Mouse (Mus musculus) 3T3-L1 (cell line): ENCODE measurements at regions not wholly inside any gene's neighbourhood (a gene's known extent, or its start where the extent isn't known, plus 50 kb on each side); places are given as distances from the start of the nearest gene placed in this dataset.

Experiments used
- DNase-seq: peaks from one replicate; pipeline ENCODE4 v3.0.0-alpha.2; 2015; ENCODE audit warnings: low read depth, low spot score

DNA sequence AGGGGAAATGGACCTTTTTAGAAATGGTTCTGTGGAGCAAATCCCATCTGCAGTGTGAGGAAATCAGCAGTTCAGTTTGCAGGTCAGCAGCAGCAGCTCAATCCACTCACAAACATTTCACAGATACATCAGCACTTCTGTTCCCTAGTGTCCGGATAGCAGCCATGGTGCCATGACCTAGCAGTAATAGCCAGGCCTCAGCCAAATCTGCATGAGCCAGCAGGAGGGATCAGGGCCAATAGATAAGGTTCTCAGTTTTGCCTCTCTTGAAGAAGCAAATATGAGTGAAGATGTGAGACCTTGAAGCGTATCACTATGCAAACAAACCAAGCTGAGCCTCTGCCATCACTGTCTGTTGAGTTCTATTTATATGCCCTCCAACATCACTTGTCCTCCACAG is 380.7 kb upstream of the Chrm3 start:
- DNase-seq: no peak

GRCm38 (mm10) chr13:10725745-10726171 is 365.1 kb upstream of the Chrm3 start:
- no peak for DNase-seq

GRCm38 (mm10) chr13:10725335-10725734 is 364.7 kb upstream of the Chrm3 start:
- no peak for DNase-seq

GRCm38 (mm10) chr13:10720639-10721038 is 360.0 kb upstream of the Chrm3 start:
- DNase-seq: no peak

- no peak for DNase-seq
Measured at GRCm38 (mm10) chr13:10711451-10711850, 350.8 kb upstream of the Chrm3 start.

- DNase-seq: no peak
Measured at GRCm38 (mm10) chr13:10710909-10711308, 350.3 kb upstream of the Chrm3 start.

DNA sequence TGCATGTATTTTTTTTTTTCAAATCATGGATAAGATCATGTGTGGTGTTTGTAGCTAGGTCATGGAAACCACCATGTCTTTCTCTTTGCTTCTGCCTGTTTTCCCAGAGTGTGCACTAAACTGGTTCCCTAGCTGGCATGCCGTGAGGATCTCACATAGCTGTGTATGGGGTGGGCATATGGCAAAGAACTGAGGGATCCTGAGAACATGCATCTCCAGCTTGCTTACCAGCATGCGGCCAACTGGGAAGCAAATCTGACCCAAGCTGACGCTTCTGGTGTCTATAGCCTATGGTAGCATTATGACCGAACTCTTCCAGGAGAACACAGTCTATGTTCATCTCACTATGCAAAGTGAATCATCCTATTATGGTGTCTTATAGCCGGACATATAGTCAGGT is 336.5 kb upstream of the Chrm3 start:
- no peak for DNase-seq

DNA sequence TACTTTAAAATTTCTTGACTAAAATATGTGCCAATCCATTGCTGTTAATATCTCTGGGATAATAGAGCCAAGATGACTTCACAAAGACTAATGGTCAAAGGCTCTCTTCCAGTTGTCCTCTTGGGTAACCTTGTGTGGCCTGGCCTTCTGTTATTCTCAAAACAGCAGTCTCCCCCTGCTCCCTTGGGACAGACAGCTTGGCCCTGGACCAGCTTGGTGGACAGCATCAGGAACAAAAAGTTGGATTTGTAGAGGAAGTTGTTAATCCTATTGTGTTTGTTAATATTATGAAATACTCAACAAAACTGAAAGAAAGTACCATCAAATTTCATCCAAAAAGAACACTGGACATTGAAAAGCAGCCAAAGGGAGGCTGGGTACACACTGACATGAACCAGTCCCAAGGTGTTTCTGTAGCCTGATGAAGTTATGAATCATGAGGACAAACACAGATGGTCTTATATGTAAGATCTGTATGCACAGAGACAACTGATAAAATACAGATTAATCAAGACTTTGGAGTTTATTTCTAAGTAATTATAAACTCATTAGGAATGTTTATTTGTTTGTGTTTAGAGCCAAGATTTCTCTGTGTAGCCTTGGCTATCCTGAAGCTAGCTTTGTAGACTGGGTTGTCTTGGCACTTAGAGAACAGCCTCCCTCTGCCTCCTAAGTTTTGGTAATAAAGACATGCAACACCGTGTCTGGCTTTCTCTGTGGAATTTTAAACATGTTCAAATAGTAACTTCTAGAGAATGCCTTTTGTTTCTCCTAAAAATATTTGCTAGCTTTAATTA is 335.7 kb upstream of the Chrm3 start:
- no peak for DNase-seq

DNA sequence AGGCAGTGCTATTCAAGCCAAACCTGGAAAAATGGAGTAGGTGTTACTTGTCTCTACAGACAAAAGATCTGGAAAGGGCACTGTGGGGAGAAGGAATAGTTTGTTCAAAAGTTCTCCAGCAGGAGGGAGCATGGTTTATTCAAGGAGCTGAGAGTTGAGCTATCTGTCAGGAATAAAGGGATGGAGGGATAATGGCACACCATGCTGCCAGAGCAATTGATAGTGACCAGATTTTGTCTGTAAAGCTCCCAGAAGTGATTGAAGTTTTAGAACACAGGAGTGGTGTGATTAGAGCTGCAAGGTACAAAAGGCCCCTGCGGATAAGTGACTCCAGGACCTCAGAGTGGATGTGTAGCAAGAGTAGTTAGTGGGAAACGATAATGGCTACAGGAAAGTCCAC is 330.7 kb upstream of the Chrm3 start:
- no peak for DNase-seq

GRCm38 (mm10) chr13:10687379-10687778 is 326.7 kb upstream of the Chrm3 start:
- DNase-seq: no peak

- no peak for DNase-seq
Measured at GRCm38 (mm10) chr13:10654086-10654422, 293.4 kb upstream of the Chrm3 start.

GRCm38 (mm10) chr13:10653376-10654085 is 292.9 kb upstream of the Chrm3 start:
- DNase-seq: no peak

DNA sequence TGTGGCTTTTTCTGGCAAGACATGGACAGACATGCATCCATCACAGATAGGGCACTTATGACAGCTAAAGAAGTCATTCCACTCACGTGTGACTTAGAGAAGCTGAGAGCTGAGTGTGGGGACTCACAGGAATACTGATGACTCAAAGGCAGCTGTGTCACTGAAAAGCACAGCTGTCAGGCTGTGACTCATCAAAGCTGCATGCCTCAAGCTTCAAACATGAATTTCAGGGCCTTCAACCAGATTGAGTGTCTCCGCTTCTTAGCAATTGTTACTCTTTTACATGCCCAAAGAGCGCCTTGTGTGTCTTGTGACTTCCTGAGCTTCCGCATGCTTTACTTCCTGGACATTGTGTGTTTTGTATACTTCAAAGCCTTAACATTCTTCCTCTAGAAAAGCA is 276.2 kb upstream of the Chrm3 start:
- peak; percentile 1 for DNase-seq

GRCm38 (mm10) chr13:10630467-10630866 is 269.8 kb upstream of the Chrm3 start:
- no peak for DNase-seq

- no peak for DNase-seq
Measured at GRCm38 (mm10) chr13:10619661-10620060, 259.0 kb upstream of the Chrm3 start.

- no peak for DNase-seq
Measured at GRCm38 (mm10) chr13:10618421-10618954, 257.8 kb upstream of the Chrm3 start.

- DNase-seq: no peak
Measured at GRCm38 (mm10) chr13:10574951-10575350, 214.3 kb upstream of the Chrm3 start.

DNA sequence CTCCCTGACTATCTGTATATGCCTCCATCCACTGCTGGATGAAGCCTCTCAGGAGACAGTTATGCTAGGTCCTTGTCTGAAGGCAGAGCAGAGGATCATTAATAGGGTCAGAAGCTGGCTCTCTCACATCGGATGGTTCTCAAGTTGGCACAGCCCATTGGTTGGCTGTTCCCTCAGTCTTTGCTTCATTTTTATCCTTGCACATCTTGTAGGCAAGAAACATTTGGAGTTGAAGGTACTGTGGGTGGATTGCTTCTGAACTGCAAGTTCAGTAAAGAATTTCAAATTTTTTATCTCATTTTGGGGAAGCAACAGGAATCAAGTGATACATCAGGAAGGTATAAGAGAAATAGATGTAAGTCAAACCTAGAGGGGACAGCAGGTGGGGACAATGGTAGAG is 206.2 kb upstream of the Chrm3 start:
- no peak for DNase-seq

- no peak for DNase-seq
Measured at GRCm38 (mm10) chr13:10557559-10557958, 196.9 kb upstream of the Chrm3 start.

DNA sequence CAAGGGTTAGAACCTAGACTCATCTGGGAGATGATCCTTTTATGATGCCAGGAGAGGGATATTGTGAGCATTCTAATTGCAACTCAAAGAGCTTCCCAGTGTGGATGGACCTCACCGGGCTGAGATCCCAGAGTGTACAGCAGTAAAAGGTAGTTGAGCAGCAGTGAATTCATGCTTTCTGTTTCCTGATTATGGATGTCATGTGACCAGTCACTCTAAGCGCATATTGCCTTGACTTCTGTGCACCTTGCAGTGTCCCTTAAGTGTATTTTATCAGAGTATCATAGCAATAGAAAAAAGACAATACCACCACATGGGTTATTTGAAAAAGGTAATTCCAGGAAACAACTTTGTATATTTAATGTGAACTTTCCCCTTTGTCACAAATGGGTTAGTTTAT is 193.9 kb upstream of the Chrm3 start:
- DNase-seq: no peak

GRCm38 (mm10) chr13:10542723-10543122 is 182.1 kb upstream of the Chrm3 start:
- no peak for DNase-seq

- no peak for DNase-seq
Measured at GRCm38 (mm10) chr13:10540197-10540940, 179.7 kb upstream of the Chrm3 start.
